Mouse (Mus musculus): ENCODE data around the gene Akap2. TPM values are rescaled to one million over a fixed set of nuclear protein-coding genes. Genes with fewer than 3 reads are reported as not detected.

Akap2 gene
- polyA plus RNA-seq, 1 experiment, result 19.3 TPM

DNA sequence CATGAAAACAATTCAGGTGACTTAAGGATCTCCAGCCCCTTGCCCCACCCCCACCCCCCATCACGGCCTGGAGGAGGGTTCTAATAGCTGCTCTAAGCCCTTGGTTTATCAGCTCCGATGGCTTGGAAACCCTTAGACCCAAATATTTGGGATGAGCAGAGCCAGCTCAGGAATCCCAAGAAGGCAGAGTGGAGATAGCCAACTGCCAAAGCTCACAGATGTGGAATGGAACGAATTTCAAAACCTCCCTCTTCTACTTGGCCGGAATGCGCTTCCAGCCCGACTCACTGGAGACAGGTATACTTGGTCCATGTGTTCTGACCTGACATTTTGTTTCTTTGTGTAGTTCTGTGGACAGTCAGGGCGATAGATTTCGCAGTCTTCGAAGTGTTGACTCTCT lies 111.7 kb downstream of the Akap2 start:
- H3K4me2 ChIP-seq (ENCODE audit: low read depth), result no peak overlapping the region
- H3K4me3 ChIP-seq, result no peak overlapping the region
- H3ac ChIP-seq (ENCODE audit: control insufficient read depth, insufficient read length), result no peak overlapping the region
- peaks cover 21% of the 10 kb centered on the region for H3K79me2 ChIP-seq (ENCODE audit: control insufficient read depth, insufficient read depth)
- TF ChIP-seq REST (IDR thresholded peaks at IDR 0.05; ENCODE audit: insufficient read depth, insufficient read length) (no peak), TCF3 (IDR thresholded peaks at IDR 0.05; ENCODE audit: insufficient read length, low read depth) (no peak), TCF12 (IDR thresholded peaks at IDR 0.05; ENCODE audit: insufficient read depth, poor library complexity, severe bottlenecking) (no peak), POLR2A (IDR thresholded peaks at IDR 0.05; ENCODE audit: insufficient read length, low read depth) (no peak), SRF (IDR thresholded peaks at IDR 0.05; ENCODE audit: control insufficient read depth, insufficient read length, low read depth) (no peak), E2F4 (IDR thresholded peaks at IDR 0.05; ENCODE audit: insufficient read depth) (no peak), MAX (IDR thresholded peaks at IDR 0.05; ENCODE audit: low read depth) (no peak), MYOG (IDR thresholded peaks at IDR 0.05; ENCODE audit: control insufficient read depth in 1 of 3, insufficient read depth in 1 of 3, insufficient read length in 2 of 3, low read depth in 2 of 3) (no peak), MYOD1 (IDR thresholded peaks at IDR 0.05; ENCODE audit: control insufficient read depth in 1 of 3, insufficient read length in 2 of 3, low read depth in 2 of 3) (no peak), CEBPB (IDR thresholded peaks at IDR 0.05; ENCODE audit: insufficient read depth, poor library complexity, severe bottlenecking) (no peak), USF1 (IDR thresholded peaks at IDR 0.05; ENCODE audit: low read depth) (no peak), POLR2AphosphoS2 (IDR thresholded peaks at IDR 0.05; ENCODE audit: insufficient read length, low read depth) (no peak)
- H3K27me3 ChIP-seq (ENCODE audit: control insufficient read depth, insufficient read depth, insufficient read length), result no peaks in the 10 kb centered on the region
- H3K36me3 ChIP-seq (ENCODE audit: control insufficient read depth, insufficient read depth), result no peaks in the 10 kb centered on the region

DNA sequence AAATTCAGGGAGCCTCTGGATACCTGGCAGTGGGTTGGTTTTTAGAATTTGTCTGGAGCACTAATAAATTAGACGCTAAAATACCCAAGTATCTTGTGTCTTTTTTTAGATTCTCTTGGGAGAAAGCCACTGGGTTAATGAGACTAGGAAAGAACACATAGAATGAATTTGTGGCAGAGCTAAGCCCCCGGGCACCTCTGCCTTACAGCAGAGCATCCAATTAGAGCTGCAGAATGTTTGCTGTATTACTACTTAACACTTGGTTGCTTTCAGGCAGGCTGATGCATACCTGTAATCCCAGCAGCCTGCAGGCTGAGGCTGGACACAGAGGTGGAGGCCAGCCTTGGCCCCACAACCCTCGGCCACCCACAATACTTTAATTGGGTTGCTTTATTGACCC lies 112.3 kb downstream of the Akap2 start:
- peaks cover 16% of the 10 kb centered on the region for H3K79me2 ChIP-seq (ENCODE audit: control insufficient read depth, insufficient read depth)
- H3K4me3 ChIP-seq, result no peak overlapping the region
- TF ChIP-seq MYOD1 (IDR thresholded peaks at IDR 0.05; ENCODE audit: control insufficient read depth in 1 of 3, insufficient read length in 2 of 3, low read depth in 2 of 3), result no peak
- H3ac ChIP-seq (ENCODE audit: control insufficient read depth, insufficient read length), result no peak overlapping the region
- H3K36me3 ChIP-seq (ENCODE audit: control insufficient read depth, insufficient read depth), result no peaks in the 10 kb centered on the region
- H3K4me2 ChIP-seq (ENCODE audit: low read depth), result no peak overlapping the region
- no peaks in the 10 kb centered on the region for H3K27me3 ChIP-seq (ENCODE audit: control insufficient read depth, insufficient read depth, insufficient read length)

GRCm38 (mm10) chr4:57832318-57832717 lies 114.9 kb downstream of the Akap2 start:
- no peaks in the 10 kb centered on the region for H3K27me3 ChIP-seq (ENCODE audit: control insufficient read depth, insufficient read depth, insufficient read length)
- H3K4me3 ChIP-seq, result no peak overlapping the region
- H3K36me3 ChIP-seq (ENCODE audit: control insufficient read depth, insufficient read depth), result no peaks in the 10 kb centered on the region

DNA sequence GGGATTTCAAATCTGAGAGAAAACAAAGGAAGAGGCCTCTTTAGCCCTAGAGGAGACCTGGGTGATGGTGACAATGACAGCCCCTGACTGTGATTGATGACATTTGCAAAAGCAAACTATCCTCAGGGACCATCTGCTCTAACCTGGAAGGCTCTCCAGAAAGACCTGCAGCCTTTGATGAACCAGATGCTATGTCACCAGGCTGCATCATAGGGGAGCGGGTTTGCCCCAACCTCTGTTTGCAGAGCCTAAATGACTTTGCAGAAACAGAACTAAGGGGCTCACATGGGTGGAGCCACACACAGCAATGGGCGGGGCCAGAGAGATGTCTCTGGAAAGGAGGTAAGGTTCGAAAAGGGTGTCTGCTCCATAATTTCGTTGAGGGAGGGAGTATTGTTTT lies 115.6 kb downstream of the Akap2 start:
- H3K36me3 ChIP-seq (ENCODE audit: control insufficient read depth, insufficient read depth), result no peaks in the 10 kb centered on the region
- TF ChIP-seq CEBPB (IDR thresholded peaks at IDR 0.05; ENCODE audit: insufficient read depth, poor library complexity, severe bottlenecking) (no peak), MYOD1 (IDR thresholded peaks at IDR 0.05; ENCODE audit: control insufficient read depth in 1 of 3, insufficient read length in 2 of 3, low read depth in 2 of 3) (no peak), SRF (IDR thresholded peaks at IDR 0.05; ENCODE audit: control insufficient read depth, insufficient read length, low read depth) (no peak), MYOG (IDR thresholded peaks at IDR 0.05; ENCODE audit: control insufficient read depth in 1 of 3, insufficient read depth in 1 of 3, insufficient read length in 2 of 3, low read depth in 2 of 3) (no peak), REST (IDR thresholded peaks at IDR 0.05; ENCODE audit: insufficient read depth, insufficient read length) (no peak)
- no peak overlapping the region for H3K4me3 ChIP-seq
- H3K27me3 ChIP-seq (ENCODE audit: control insufficient read depth, insufficient read depth, insufficient read length), result no peaks in the 10 kb centered on the region
- H3ac ChIP-seq (ENCODE audit: control insufficient read depth, insufficient read length), result no peak overlapping the region
- H3K79me2 ChIP-seq (ENCODE audit: control insufficient read depth, insufficient read depth), result peaks cover 16% of the 10 kb centered on the region
- no peak overlapping the region for H3K4me2 ChIP-seq (ENCODE audit: low read depth)

More at GRCm38 (mm10) chr4:57832318-57832717, 114.9 kb downstream of the Akap2 start:
- H3K79me2 ChIP-seq (ENCODE audit: control insufficient read depth, insufficient read depth), result peaks cover 16% of the 10 kb centered on the region
- TF ChIP-seq REST (IDR thresholded peaks at IDR 0.05; ENCODE audit: insufficient read depth, insufficient read length) (no peak), SRF (IDR thresholded peaks at IDR 0.05; ENCODE audit: control insufficient read depth, insufficient read length, low read depth) (no peak), TCF12 (IDR thresholded peaks at IDR 0.05; ENCODE audit: insufficient read depth, poor library complexity, severe bottlenecking) (no peak), TCF3 (IDR thresholded peaks at IDR 0.05; ENCODE audit: insufficient read length, low read depth) (no peak)
- no peak overlapping the region for H3K4me2 ChIP-seq (ENCODE audit: low read depth)
- H3ac ChIP-seq (ENCODE audit: control insufficient read depth, insufficient read length), result no peak overlapping the region

DNA sequence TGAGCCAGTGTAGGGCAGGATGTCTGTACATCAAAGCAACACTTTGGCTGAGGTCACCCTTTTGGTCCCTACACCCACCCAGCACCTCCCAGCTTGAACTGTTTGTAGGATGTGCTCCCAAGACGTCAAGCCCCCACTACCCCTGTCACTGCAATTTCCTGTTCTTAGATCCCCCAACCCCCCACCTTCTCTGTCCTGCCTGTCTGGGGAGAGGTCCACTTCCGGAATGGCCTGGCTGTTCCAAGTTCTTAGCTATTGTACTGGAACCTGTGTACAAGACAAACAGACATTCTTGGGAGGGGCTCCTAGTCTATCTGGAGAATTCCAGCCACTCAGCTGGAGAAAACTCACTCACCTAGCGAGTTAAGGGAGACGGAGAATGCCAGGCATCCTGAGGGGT lies 116.7 kb downstream of the Akap2 start:
- Histone ChIP-seq H3K4me3 (no peak overlapping the region), H3K27me3 (ENCODE audit: control insufficient read depth, insufficient read depth, insufficient read length) (no peaks in the 10 kb centered on the region), H3K4me2 (ENCODE audit: low read depth) (no peak overlapping the region), H3ac (ENCODE audit: control insufficient read depth, insufficient read length) (no peak overlapping the region), H3K36me3 (ENCODE audit: control insufficient read depth, insufficient read depth) (no peaks in the 10 kb centered on the region), H3K79me2 (ENCODE audit: control insufficient read depth, insufficient read depth) (peaks cover 16% of the 10 kb centered on the region)
- no peak for TF ChIP-seq MYOG (IDR thresholded peaks at IDR 0.05; ENCODE audit: control insufficient read depth in 1 of 3, insufficient read depth in 1 of 3, insufficient read length in 2 of 3, low read depth in 2 of 3)
- no peak for TF ChIP-seq POLR2A (IDR thresholded peaks at IDR 0.05; ENCODE audit: insufficient read length, low read depth)
- TF ChIP-seq TCF3 (IDR thresholded peaks at IDR 0.05; ENCODE audit: insufficient read length, low read depth), result no peak
- no peak for TF ChIP-seq REST (IDR thresholded peaks at IDR 0.05; ENCODE audit: insufficient read depth, insufficient read length)
- no peak for TF ChIP-seq CEBPB (IDR thresholded peaks at IDR 0.05; ENCODE audit: insufficient read depth, poor library complexity, severe bottlenecking)
- TF ChIP-seq E2F4 (IDR thresholded peaks at IDR 0.05; ENCODE audit: insufficient read depth), result no peak
- no peak for TF ChIP-seq MAX (IDR thresholded peaks at IDR 0.05; ENCODE audit: low read depth)
